Mouse (Mus musculus) spleen, embryonic (tissue): Measurements from ENCODE around the gene Cxcl14.

Experiments
- CTCF ChIA-PET: fragments of 350-600 bp; sonication (Branson Sonifier 250); formaldehyde crosslinking; loops from one replicate; lab custom pipeline; 2022; lab: Charles Lee

Cxcl14 gene

GRCm38 (mm10) chr13:56295943-56296658 is at the start of gene Cxcl14:
TSS of gene Cxcl14 (minus strand) at chr13:56296551.
- CTCF ChIA-PET: no interaction called here

- CTCF ChIA-PET: no interaction called here
Measured at GRCm38 (mm10) chr13:56344355-56344754, 48.0 kb upstream of the Cxcl14 start.

DNA sequence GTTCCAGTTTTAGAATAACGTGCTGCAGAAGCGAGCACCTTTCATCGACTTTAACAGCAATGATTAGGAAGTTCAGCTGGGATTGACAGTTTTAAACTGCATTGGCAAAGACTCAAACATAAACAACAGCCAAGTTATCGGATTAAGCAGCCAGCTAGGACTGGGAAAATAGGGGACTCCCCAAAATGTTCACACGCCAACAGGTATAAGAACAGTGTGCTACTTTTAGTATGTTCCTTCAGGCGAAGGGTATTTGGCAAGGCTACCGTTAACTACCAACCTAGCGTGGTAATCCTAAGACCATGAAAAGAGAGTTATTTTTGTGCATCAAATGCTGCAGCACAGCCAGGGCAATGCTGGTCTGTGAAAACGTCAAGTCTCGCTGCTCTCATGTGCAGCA is 46.1 kb upstream of the Cxcl14 start:
- CTCF ChIA-PET: no interaction called here

GRCm38 (mm10) chr13:56340513-56340912 is 44.2 kb upstream of the Cxcl14 start:
- CTCF ChIA-PET: no interaction called here

DNA sequence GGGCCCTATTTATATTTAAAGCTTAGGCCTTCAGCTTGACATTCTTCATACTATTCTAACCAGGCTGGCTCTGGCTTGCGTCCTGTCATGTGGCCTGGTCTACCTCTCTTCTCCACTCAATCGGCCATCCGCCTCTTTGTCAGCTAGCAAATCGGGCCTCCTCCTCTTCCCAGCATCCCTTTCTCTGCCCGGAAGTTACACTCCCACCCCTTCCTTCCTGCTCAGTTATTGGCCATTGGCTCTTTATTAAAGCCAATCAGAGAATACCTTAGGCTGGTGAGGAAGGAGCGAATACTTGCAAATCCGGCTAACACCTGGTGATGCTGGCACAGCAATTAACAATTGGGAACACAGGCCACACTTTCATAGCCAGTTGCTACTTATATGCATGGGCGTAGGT is 43.5 kb upstream of the Cxcl14 start:
- CTCF ChIA-PET: no interaction called here

DNA sequence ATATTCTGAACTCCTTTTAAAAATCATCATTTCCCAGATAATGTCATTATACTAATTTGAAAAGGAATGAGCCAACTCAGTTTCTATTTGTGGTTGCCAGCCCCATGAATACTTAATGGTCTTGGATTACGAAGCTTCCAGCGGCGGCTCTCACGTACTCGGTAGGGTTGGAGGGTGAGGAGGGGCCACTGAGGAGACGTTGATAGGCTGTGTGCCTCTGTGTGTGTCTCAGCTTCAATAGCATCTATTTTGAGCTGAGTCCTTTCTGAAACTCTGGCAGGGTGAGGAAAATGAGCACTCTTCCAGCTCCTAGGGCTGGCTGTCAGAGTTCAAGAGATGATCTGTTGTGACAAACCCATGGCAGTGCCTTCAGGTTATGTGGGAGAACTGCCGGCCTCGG is 40.6 kb upstream of the Cxcl14 start:
- CTCF ChIA-PET: no interaction called here

DNA sequence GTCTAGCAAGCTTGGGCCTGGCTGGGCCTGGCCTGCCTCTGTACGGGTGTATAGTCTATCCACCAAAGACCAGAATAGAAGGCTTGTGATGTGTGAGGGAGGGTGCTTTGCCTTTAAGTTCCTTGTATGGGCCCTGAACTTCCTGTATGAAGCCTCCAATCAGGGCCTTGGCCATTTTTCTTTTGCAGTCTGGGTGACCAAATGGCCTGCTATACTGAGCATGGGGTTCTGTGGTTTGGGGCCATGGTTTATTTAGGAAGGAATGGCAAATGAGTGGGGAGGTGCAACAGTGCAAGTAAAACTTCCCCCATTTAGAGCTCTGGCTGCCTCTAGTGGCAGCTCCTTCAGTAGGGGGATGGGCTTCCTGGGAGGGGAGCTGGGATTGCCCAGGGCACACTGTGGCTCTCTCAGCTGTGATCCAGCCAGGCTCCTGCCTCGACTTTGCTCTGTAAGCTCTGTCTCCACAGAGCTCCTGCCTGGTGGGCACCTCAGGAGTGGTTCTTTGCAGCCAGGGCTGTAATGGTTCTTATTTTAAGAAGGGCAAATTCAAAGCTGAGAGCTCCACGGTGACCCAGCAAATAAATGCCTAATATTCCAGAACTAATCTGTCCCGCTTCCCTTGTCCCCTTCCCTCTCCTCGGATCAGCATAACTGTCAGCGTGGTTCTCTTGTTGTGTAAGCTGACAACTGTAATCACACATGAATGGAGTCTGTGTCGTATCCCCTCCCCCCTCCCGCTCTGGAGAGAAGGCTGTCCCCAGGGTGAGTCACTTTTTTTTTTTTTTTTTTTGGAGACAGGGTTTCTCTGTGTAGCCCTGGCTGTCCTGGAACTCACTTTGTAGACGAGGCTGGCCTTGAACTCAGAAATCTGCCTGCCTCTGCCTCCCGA is 38.7 kb upstream of the Cxcl14 start:
- CTCF ChIA-PET: no interaction called here

DNA sequence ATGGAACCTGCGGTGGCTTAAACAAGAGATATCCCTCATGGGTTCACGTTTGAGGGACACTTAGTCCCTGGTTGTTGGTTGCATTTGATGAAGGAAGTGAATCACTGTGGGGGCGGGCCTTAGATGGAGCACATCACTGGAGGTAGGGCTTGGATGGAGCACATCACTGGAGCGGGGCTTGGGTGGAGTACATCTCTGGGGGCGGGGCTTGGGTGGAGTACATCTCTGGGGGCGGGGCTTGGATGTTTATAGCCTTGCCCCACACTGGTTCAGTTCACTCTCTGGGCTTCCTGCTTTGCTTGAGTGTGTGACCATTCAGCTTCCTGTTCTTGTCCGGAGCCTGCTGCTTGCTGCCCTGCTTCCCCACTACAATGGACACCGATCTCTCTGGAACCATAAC is 37.9 kb upstream of the Cxcl14 start:
- CTCF ChIA-PET: no interaction called here

DNA sequence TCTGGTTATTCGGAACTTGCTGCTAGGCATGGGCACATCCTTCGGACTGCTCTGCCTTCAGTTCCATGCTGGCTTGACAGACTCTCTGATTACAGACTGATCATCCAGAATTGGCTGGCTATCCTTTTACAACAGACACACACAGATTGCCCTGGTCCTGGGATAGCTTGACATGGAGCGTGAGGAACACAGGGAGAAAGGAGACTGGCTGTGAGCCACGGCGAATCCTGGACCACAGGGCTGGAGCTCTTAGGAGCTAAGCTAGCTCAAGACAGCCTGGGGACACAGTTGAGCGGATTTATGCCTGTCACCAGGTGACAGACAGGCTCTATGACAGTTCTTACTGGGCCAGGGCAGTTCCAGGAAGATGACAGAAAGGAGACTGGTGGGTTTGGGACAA is 36.0 kb upstream of the Cxcl14 start:
- CTCF ChIA-PET: no interaction called here

- CTCF ChIA-PET: no interaction called here
Measured at GRCm38 (mm10) chr13:56330603-56331455, 34.5 kb upstream of the Cxcl14 start.

GRCm38 (mm10) chr13:56329769-56330168 is 33.4 kb upstream of the Cxcl14 start:
- CTCF ChIA-PET: no interaction called here

DNA sequence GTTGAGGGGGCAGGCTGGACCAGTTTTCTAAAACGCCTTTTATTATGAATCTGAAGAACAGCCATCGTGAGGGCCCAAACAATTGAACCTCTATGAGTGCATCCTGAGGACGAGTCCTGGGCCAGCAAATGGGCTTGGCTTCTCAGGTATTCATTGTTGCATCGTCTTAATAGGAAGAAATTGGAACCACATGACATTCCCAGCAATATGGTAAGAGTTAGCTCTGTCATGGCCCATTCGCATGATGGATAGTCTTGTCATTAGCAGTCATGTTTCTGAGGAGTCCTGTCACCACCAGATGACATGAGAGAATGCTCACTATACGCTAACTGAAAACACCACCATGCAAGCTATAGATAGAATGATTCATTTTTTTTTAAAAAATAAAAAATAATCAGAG is 32.8 kb upstream of the Cxcl14 start:
- CTCF ChIA-PET: no interaction called here

GRCm38 (mm10) chr13:56327779-56328178 is 31.4 kb upstream of the Cxcl14 start:
- CTCF ChIA-PET: no interaction called here

- CTCF ChIA-PET: no interaction called here
Measured at GRCm38 (mm10) chr13:56321635-56322034, 25.3 kb upstream of the Cxcl14 start.

GRCm38 (mm10) chr13:56316930-56317329 is 20.6 kb upstream of the Cxcl14 start:
- CTCF ChIA-PET: no interaction called here

DNA sequence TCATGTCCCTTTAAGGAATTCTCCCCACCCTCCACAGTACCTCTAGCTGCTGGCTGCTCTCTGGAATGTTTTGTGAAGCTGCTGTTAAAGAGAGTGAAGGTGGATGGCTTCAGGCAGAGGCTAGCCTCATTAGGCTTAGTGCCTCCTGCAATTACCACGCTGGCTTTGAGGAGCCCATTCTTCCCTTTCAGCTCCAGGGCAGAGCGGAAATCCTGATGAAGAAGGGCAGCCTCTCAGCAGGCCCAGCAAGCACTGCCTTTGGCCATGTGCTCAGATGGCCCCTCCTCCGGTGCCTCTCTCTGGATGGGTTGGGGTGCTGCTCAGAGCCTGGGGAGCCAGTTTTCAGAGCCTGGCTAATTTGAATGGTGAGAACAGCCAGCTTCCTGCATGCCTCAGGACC is 18.9 kb upstream of the Cxcl14 start:
- CTCF ChIA-PET: no interaction called here

- CTCF ChIA-PET: no interaction called here
Measured at GRCm38 (mm10) chr13:56305058-56305457, 8.7 kb upstream of the Cxcl14 start.

DNA sequence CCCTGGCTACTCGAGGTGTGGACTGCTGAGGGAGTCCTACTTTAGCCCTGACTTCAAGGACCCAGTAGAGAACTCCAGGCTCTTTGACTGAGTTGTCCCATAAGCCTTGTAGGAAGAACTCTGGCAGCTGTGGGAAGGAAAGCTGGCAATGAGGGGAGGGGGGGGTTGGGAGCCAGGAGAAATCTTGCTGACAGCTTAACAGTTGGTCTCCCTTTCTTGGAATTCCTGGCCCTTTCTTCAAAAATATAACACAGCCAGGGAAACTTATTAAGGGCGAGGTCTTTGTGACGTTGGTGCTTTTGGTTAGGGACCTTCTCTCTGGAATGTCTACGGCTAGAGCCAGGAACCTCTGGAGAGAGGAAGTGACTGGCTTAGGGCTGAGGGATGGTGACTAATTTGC is 8.1 kb upstream of the Cxcl14 start:
- CTCF ChIA-PET: no interaction called here

DNA sequence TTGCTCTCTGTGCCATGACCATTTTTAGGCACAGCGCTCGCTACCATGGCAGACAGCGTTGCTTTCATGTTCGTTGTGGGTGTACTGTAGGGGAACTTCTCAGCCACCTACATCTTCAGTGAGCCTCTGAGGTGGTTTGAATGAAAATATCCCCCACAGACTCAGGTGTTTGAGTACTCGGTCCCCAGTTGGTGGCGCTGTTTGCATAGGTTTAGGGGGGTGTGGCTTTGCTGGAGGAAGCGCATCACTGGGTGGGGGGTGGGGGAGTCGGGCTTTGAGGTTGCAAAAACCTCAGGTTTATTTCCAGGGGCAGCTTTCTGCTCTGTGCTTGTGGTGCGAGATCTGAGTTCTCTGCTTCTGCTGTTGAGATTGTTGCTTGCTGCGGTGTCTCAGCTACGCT is 3.0 kb upstream of the Cxcl14 start:
- CTCF ChIA-PET: no interaction called here

- CTCF ChIA-PET: no interaction called here
Measured at GRCm38 (mm10) chr13:56296659-56297020, 289 bp upstream of the Cxcl14 start.

GRCm38 (mm10) chr13:56295586-56295942 is 787 bp downstream of the Cxcl14 start:
- CTCF ChIA-PET: no interaction called here

DNA sequence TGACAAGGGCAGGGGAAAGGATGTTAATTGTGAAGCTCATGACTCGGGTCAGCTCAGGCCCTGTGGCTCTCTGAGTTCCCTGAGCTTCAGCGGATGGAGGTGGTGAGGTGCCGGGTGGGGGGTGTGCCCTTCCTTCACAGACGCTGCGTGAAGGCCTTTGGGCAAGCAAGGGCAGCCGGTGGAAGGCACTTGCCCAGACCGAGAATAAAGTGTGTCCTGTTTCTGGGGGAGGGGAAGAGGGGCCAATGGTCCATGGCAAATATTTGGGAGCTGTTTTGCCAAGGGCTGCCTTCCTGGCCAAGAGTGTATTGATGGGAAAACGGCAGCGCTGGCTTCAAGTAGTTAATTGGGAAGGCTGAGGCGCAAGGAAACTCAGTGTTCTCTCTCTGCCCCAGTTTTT is 1.4 kb downstream of the Cxcl14 start:
- CTCF ChIA-PET: no interaction called here
